Mouse (Mus musculus) G1E (cell line): ENCODE measurements around the gene Slc25a13.

Source experiments
- CTCF ChIP-seq: IDR thresholded peaks from 2 replicates; pipeline ENCODE4 v1.5.1; 2012; ENCODE audit warnings: low read depth, low read length, inconsistent platforms, mixed read lengths
- GATA1 ChIP-seq: IDR thresholded peaks from 2 replicates; pipeline ENCODE4 v1.6.1; 2012; ENCODE audit warnings: borderline replicate concordance, low read length, inconsistent platforms, mixed read lengths
- GATA2 ChIP-seq: IDR thresholded peaks from 2 replicates; pipeline ENCODE4 v1.6.1; 2012; ENCODE audit warnings: low read depth, low read length, inconsistent platforms, borderline replicate concordance
- POLR2AphosphoS5 ChIP-seq: IDR thresholded peaks from 2 replicates; pipeline ENCODE4 v1.6.1; 2012; ENCODE audit warnings: low read depth, low read length, inconsistent platforms; ENCODE audit not compliant: insufficient replicate concordance

- no peak for TF ChIP-seq CTCF
- TF ChIP-seq GATA2: no peak
- no peak for TF ChIP-seq GATA1
- no peak for TF ChIP-seq POLR2AphosphoS5
Observed at GRCm38 (mm10) chr6:6173166-6173934, 43.6 kb downstream of the Slc25a13 start.
